Mouse (Mus musculus) embryonic facial prominence, embryonic 14.5 days (tissue): ENCODE measurements at regions not wholly inside any gene's neighbourhood (a gene's known extent, or its start where the extent isn't known, plus 50 kb on each side); places are given as distances from the start of the nearest gene placed in this dataset.
A peak's percentile ranks its signal among the peaks of the same experiment; 100 is the strongest.

Source experiments
- ATAC-seq: fragments of 200-750 bp; cut with Nextera tagmentation; 2 replicates; pipeline ENCODE4 v1.8.0; 2017; ENCODE audit warnings: low read depth, moderate number of reproducible peaks, moderate TSS enrichment
- DNase-seq: peaks from one replicate; pipeline ENCODE4 v3.0.0-alpha.2; 2015; ENCODE audit warnings: low spot score
- H3K27ac ChIP-seq: fragments of 300-500 bp; sonication (generic); replicated peaks from 2 replicates; pipeline ENCODE4 v1.5.1; 2014; ENCODE audit warnings: low read depth, mild to moderate bottlenecking, low read length, moderate library complexity
- H3K27me3 ChIP-seq: fragments of 300-500 bp; sonication (generic); replicated peaks from 2 replicates; pipeline ENCODE4 v1.6.1; 2014; ENCODE audit warnings: low read length; ENCODE audit not compliant: control insufficient read depth, insufficient read depth
- H3K36me3 ChIP-seq: fragments of 300-500 bp; sonication (generic); 2 replicates; pipeline ENCODE4 v1.6.1; 2014; ENCODE audit warnings: low read length, mixed read lengths; ENCODE audit not compliant: control insufficient read depth, insufficient read depth
- H3K4me1 ChIP-seq: fragments of 300-500 bp; sonication (generic); 2 replicates; pipeline ENCODE4 v1.6.1; 2014; ENCODE audit warnings: antibody characterized with exemption, low read length; ENCODE audit not compliant: control insufficient read depth, insufficient read depth
- H3K4me2 ChIP-seq: fragments of 300-500 bp; sonication (generic); 2 replicates; pipeline ENCODE4 v1.6.1; 2014; ENCODE audit warnings: low read depth, mild to moderate bottlenecking, low read length, moderate library complexity, mixed read lengths
- H3K4me3 ChIP-seq: fragments of 300-500 bp; sonication (generic); 2 replicates; pipeline ENCODE4 v1.5.1; 2014; ENCODE audit warnings: low read depth, mild to moderate bottlenecking, low read length
- H3K9ac ChIP-seq: fragments of 300-500 bp; sonication (generic); 2 replicates; pipeline ENCODE4 v1.6.1; 2014; ENCODE audit warnings: low read depth, mild to moderate bottlenecking, low read length, moderate library complexity, mixed read lengths
- H3K9me3 ChIP-seq: fragments of 300-500 bp; sonication (generic); 2 replicates; pipeline ENCODE4 v1.6.1; 2016; ENCODE audit warnings: low read length; ENCODE audit not compliant: control insufficient read depth
- WGBS: fragments of 180-500 bp; shearing (Covaris S2); extraction: QIAGEN DNeasy Blood & Tissue Kit; methylation state at CpG from one replicate; pipeline ENCODE4 v1.1.7; 2014; 5-methylcytosine and 5-hydroxymethylcytosine counted together

GRCm38 (mm10) chr4:52666768-52667480 lies 70.8 kb downstream of the Toporsl start:
- WGBS: 62% methylated on average over 5 of the region's 5 CpGs
- Histone ChIP-seq H3K9me3 (no peaks in the 10 kb centered on the region), H3K4me3 (no peak overlapping the region), H3K27me3 (no peaks in the 10 kb centered on the region), H3K36me3 (no peaks in the 10 kb centered on the region), H3K9ac (no peak overlapping the region), H3K4me1 (no peaks in the 10 kb centered on the region), H3K4me2 (no peak overlapping the region), H3K27ac (no peak overlapping the region)
- ATAC-seq: no peak
- DNase-seq: no peak

- H3K9ac ChIP-seq: no peak overlapping the region
- WGBS: 29% methylated on average over 2 of the region's 2 CpGs
- no peaks in the 10 kb centered on the region for H3K36me3 ChIP-seq
- 0 out of 2 replicates have a peak, but pooled peaks cover 3% of the 10 kb centered on the region for H3K4me1 ChIP-seq
- no peak overlapping the region for H3K27ac ChIP-seq
- no peaks in the 10 kb centered on the region for H3K9me3 ChIP-seq
- no peaks in the 10 kb centered on the region for H3K27me3 ChIP-seq
- no peak overlapping the region for H3K4me2 ChIP-seq
- peak; percentile 69 for DNase-seq
- no peak overlapping the region for H3K4me3 ChIP-seq
- ATAC-seq: no peak
Observed at GRCm38 (mm10) chr4:52709563-52709962, 104.8 kb upstream of the Olfr275 start.

- Histone ChIP-seq H3K27me3 (no peaks in the 10 kb centered on the region), H3K4me2 (no peak overlapping the region), H3K4me3 (no peak overlapping the region), H3K9ac (no peak overlapping the region), H3K9me3 (no peaks in the 10 kb centered on the region), H3K4me1 (no peaks in the 10 kb centered on the region), H3K27ac (no peak overlapping the region), H3K36me3 (no peaks in the 10 kb centered on the region)
- 65% methylated on average over 6 of the region's 6 CpGs for WGBS
- ATAC-seq (no peak), DNase-seq (no peak)
Observed at GRCm38 (mm10) chr4:52726203-52726602, 88.2 kb upstream of the Olfr275 start.

DNA sequence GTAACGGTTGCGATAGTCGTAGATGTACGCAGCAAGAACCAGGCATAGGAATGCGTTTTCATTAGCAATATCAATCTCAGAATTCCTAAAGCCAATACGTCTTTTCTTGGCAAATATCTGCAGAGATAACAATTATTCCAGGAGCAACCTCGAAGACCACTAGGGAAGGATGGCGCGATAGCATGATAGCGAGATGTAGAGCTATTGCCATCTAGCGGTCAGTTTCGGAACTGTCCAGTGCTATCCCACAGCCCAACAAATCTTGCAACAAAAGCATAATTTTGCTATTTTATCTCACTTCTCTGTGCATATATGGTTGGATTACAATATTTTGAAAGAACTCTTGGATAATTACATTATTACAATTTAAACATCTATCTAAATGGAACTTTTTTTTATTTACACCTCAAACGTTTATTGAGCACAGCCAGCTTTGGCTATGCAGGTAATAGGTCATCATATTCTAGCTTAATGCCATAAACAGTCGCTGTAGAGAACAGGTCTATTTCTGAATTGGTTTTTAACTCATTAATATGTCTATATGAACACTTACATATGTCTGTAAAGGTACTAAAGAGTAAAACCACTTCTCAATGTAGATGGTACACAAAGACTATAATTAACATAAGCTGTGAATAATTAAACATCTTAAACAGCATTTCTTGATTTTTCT lies 87.6 kb upstream of the Olfr275 start:
- no peak overlapping the region for H3K4me3 ChIP-seq
- H3K36me3 ChIP-seq: no peaks in the 10 kb centered on the region
- no peak overlapping the region for H3K27ac ChIP-seq
- WGBS: 29% methylated on average over 14 of the region's 14 CpGs
- H3K9me3 ChIP-seq: no peaks in the 10 kb centered on the region
- H3K4me1 ChIP-seq: no peaks in the 10 kb centered on the region
- DNase-seq (peak; percentile 81), ATAC-seq (peak; percentile 50; the same call in 1 of the 2 replicates)
- H3K4me2 ChIP-seq: no peak overlapping the region
- no peaks in the 10 kb centered on the region for H3K27me3 ChIP-seq
- no peak overlapping the region for H3K9ac ChIP-seq

GRCm38 (mm10) chr4:52733141-52733540 lies 81.3 kb upstream of the Olfr275 start:
- H3K9me3 ChIP-seq: no peaks in the 10 kb centered on the region
- WGBS: 88% methylated on average over 8 of the region's 8 CpGs
- H3K4me3 ChIP-seq: no peak overlapping the region
- no peaks in the 10 kb centered on the region for H3K27me3 ChIP-seq
- H3K27ac ChIP-seq: no peak overlapping the region
- no peaks in the 10 kb centered on the region for H3K4me1 ChIP-seq
- H3K36me3 ChIP-seq: no peaks in the 10 kb centered on the region
- no peak for DNase-seq
- H3K9ac ChIP-seq: no peak overlapping the region
- H3K4me2 ChIP-seq: no peak overlapping the region
- ATAC-seq: no peak

GRCm38 (mm10) chr4:52739543-52740474 lies 74.6 kb upstream of the Olfr275 start:
- H3K4me2 ChIP-seq: no peak overlapping the region
- ATAC-seq: no peak
- H3K36me3 ChIP-seq: no peaks in the 10 kb centered on the region
- H3K27ac ChIP-seq: no peak overlapping the region
- no peaks in the 10 kb centered on the region for H3K9me3 ChIP-seq
- WGBS: 57% methylated on average over 9 of the region's 9 CpGs
- no peak overlapping the region for H3K9ac ChIP-seq
- H3K4me3 ChIP-seq: no peak overlapping the region
- H3K4me1 ChIP-seq: no peaks in the 10 kb centered on the region
- H3K27me3 ChIP-seq: no peaks in the 10 kb centered on the region
- no peak for DNase-seq

- Histone ChIP-seq H3K9me3 (no peaks in the 10 kb centered on the region), H3K9ac (no peak overlapping the region), H3K27me3 (no peaks in the 10 kb centered on the region), H3K36me3 (no peaks in the 10 kb centered on the region), H3K4me2 (no peak overlapping the region), H3K4me1 (no peaks in the 10 kb centered on the region), H3K4me3 (no peak overlapping the region), H3K27ac (no peak overlapping the region)
- ATAC-seq (no peak), DNase-seq (no peak)
- WGBS: 71% methylated on average over 8 of the region's 8 CpGs
Observed at GRCm38 (mm10) chr4:52752838-52753509, 61.4 kb upstream of the Olfr275 start.
